ENCODE assay signal across 8 mouse cellular contexts in the genomic region with DNA sequence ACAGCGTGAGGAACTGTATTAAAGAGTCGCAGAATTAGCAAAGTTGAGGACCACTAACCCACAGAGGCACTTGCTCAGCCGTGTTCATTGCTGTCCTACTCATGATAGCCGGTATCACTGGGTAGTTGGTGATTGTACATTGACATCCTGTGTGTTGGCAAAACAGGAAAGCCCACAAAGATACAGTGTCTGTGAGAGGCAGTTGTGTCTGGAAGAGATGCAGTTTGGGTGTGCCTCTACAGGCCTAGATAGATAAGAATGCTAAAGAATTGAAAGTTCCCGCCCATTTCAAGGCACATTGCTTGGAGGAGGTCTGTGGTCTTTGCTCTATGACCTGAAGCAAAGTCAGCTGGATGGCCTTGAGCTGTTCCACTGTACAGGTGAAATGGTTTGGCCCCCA. TPM values are rescaled to one million over a fixed set of nuclear protein-coding genes. Genes with fewer than 3 reads are reported as not detected.
DNase-seq lines count a peak whose midpoint lies in the region; ATAC-seq and TF ChIP-seq lines count a peak whose summit lies in the region.

A gene (plus strand): TSS at position 327 of the 400 bp plus-strand sequence.

- WGBS in cerebellum, adult 2 months = 92% methylated on average over 5 of the region's 5 CpGs
- 92% methylated on average over 5 of the region's 5 CpGs for WGBS in forebrain, embryonic 12.5 days
- 91% methylated on average over 5 of the region's 5 CpGs for WGBS in limb, embryonic 15.5 days
- WGBS in small intestine, adult 2 months = 79% methylated on average over 5 of the region's 5 CpGs

- DNase-seq in cerebellum, adult 2 months = no peak
- DNase-seq in cerebellum, adult 11-12 months = no peak
- peak; percentile 33 for DNase-seq in ZHBTc4 (ENCODE audit: low read depth, low spot score)
- no peak for DNase-seq in heart, postnatal 4 days
- DNase-seq in right cerebral cortex, postnatal 14 days = no peak

- H3K4me1 ChIP-seq in cerebellum, adult 2 months (ENCODE audit: control insufficient read depth, insufficient read depth, low read length) = no peaks in the 10 kb centered on the region
- no peaks in the 10 kb centered on the region for H3K4me1 ChIP-seq in forebrain, embryonic 12.5 days
- no peaks in the 10 kb centered on the region for H3K4me1 ChIP-seq in limb, embryonic 15.5 days
- no peaks in the 10 kb centered on the region for H3K4me1 ChIP-seq in small intestine, adult 2 months (ENCODE audit: control insufficient read depth, insufficient read depth, insufficient read length, low read length)

- no peak within 1 kb of the TSS for H3K9ac ChIP-seq in forebrain, embryonic 12.5 days
- no peak within 1 kb of the TSS for H3K9ac ChIP-seq in limb, embryonic 15.5 days

- H3K36me3 ChIP-seq in forebrain, embryonic 12.5 days (replicated peaks) = no peaks in the 10 kb centered on the region
- no peaks in the 10 kb centered on the region for H3K36me3 ChIP-seq in limb, embryonic 15.5 days
- H3K36me3 ChIP-seq in small intestine, adult 2 months (ENCODE audit: control insufficient read depth, insufficient read depth, low read length) = no peaks in the 10 kb centered on the region

- no peak for ATAC-seq in forebrain, embryonic 12.5 days (ENCODE audit: low FRiP score)
- ATAC-seq in limb, embryonic 15.5 days (ENCODE audit: insufficient number of reproducible peaks, low FRiP score, low TSS enrichment, low read depth) = no peak

- no peak for TF ChIP-seq CTCF in cerebellum, adult 2 months (IDR thresholded peaks at IDR 0.05; ENCODE audit: borderline replicate concordance, insufficient read depth, low read depth, low read length)
- no peak for TF ChIP-seq CTCF in small intestine, adult 2 months (IDR thresholded peaks at IDR 0.05; ENCODE audit: extremely low read depth, insufficient read length, insufficient replicate concordance, low read depth, low read length)

- no peak for TF ChIP-seq POLR2A in cerebellum, adult 2 months (IDR thresholded peaks at IDR 0.05; ENCODE audit: borderline replicate concordance, insufficient read depth, low read length)
- TF ChIP-seq POLR2A in small intestine, adult 2 months (IDR thresholded peaks at IDR 0.05; ENCODE audit: low read depth, low read length) = no peak

- H3K4me2 ChIP-seq in forebrain, embryonic 12.5 days = no peak within 1 kb of the TSS
- H3K4me2 ChIP-seq in limb, embryonic 15.5 days = no peak within 1 kb of the TSS

- H3K27ac ChIP-seq in cerebellum, adult 2 months (ENCODE audit: insufficient read depth, low read length) = no peak within 1 kb of the TSS
- no peak within 1 kb of the TSS for H3K27ac ChIP-seq in forebrain, embryonic 12.5 days
- no peak within 1 kb of the TSS for H3K27ac ChIP-seq in limb, embryonic 15.5 days
- H3K27ac ChIP-seq in small intestine, adult 2 months (ENCODE audit: insufficient read depth, low read depth, low read length) = no peak within 1 kb of the TSS

- H3K4me3 ChIP-seq in cerebellum, adult 2 months (replicated peaks; ENCODE audit: insufficient read depth, low read depth, low read length) = no peak within 1 kb of the TSS
- no peak within 1 kb of the TSS for H3K4me3 ChIP-seq in forebrain, embryonic 12.5 days (replicated peaks)
- no peak within 1 kb of the TSS for H3K4me3 ChIP-seq in limb, embryonic 15.5 days
- H3K4me3 ChIP-seq in small intestine, adult 2 months (ENCODE audit: low read depth, low read length) = no peak within 1 kb of the TSS

- no peaks in the 10 kb centered on the region for H3K9me3 ChIP-seq in forebrain, embryonic 12.5 days
- H3K9me3 ChIP-seq in limb, embryonic 15.5 days = no peaks in the 10 kb centered on the region

- H3K27me3 ChIP-seq in cerebellum, adult 2 months (ENCODE audit: control insufficient read depth, insufficient read depth, low read length) = no peaks in the 10 kb centered on the region
- no peaks in the 10 kb centered on the region for H3K27me3 ChIP-seq in forebrain, embryonic 12.5 days
- H3K27me3 ChIP-seq in limb, embryonic 15.5 days = no peaks in the 10 kb centered on the region
- H3K27me3 ChIP-seq in small intestine, adult 2 months (ENCODE audit: control insufficient read depth, insufficient read depth, low read length) = no peaks in the 10 kb centered on the region

RNA-seq across cellular contexts. Expression of the gene that starts here (rescaled TPM):
- 459 and 486 TPM in 2 replicates for polyA plus RNA-seq in cerebellum, adult 2 months (2012; rRNA removed)
- polyA plus RNA-seq in forebrain, embryonic 12.5 days (2016; fragmentation: Nextera tagmentation; extraction: Ambion mirVana) = 235 and 238 TPM in 2 replicates
- 100 to 1,000 TPM; 108 TPM for total RNA-seq in heart, postnatal 4 days (2021)
- 236 and 246 TPM in 2 replicates for polyA plus RNA-seq in limb, embryonic 15.5 days (2015; fragmentation: Nextera tagmentation; extraction: Ambion mirVana)
- 119 and 280 TPM in 2 replicates for polyA plus RNA-seq in small intestine, adult 2 months (2012; rRNA removed)
